In the genomic region with DNA sequence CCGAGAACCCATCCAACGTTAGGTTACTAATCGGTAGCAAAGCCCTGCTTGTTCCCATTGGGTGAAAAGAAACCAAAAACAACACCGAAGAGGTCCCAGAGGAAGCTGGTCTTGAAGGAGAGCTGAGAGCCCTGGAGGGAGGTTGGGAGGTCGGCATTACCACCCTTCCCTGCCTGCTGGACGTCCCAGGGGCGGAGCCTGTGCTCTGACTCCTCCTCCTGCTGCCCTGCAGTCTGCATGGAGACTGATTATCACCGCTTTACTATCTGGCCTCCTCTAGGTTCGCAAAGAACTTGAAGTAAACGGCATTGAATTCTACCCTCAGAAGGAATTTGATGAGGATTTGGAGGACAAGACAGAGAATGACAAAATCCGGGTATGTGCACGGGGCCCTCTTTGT, we compare ENCODE assay signal across 1 mouse cellular context.
TF ChIP-seq lines count a peak whose summit lies in the region.

No protein-coding gene starts in this region.

TF ChIP-seq in MEL, 35 proteins besides CTCF, POLR2A, EP300 and RAD21:
- TF ChIP-seq MYB (IDR thresholded peaks at IDR 0.05; ENCODE audit: low read depth, low read length) (no peak), NELFE (IDR thresholded peaks at IDR 0.05; ENCODE audit: low read depth, low read length) (no peak), JUND (IDR thresholded peaks at IDR 0.05; ENCODE audit: low read depth, low read length) (no peak), TAL1 (IDR thresholded peaks at IDR 0.05; ENCODE audit: low read length) (no peak), MYC (IDR thresholded peaks at IDR 0.05; ENCODE audit: low read depth, low read length) (no peak), MEF2A (IDR thresholded peaks at IDR 0.05; ENCODE audit: extremely low read depth, insufficient replicate concordance, low read depth, low read length, poor library complexity, severe bottlenecking) (no peak), HCFC1 (IDR thresholded peaks at IDR 0.05; ENCODE audit: low read depth, low read length) (no peak), TCF12 (IDR thresholded peaks at IDR 0.05; ENCODE audit: low read depth, low read length) (no peak), UBTF (IDR thresholded peaks at IDR 0.05; ENCODE audit: borderline replicate concordance, insufficient read depth, low read depth, low read length) (no peak), ETS1 (IDR thresholded peaks at IDR 0.05; ENCODE audit: low read depth, low read length) (no peak), MAFK (IDR thresholded peaks at IDR 0.05; ENCODE audit: borderline replicate concordance, low read depth, low read length) (no peak), USF1 (IDR thresholded peaks at IDR 0.05; ENCODE audit: low read depth, low read length) (no peak), E2F4 (IDR thresholded peaks at IDR 0.05; ENCODE audit: borderline replicate concordance, low read depth, low read length) (no peak), MAZ (IDR thresholded peaks at IDR 0.05; ENCODE audit: low read depth, low read length) (no peak), USF2 (IDR thresholded peaks at IDR 0.05; ENCODE audit: borderline replicate concordance in 1 of 2, insufficient read depth in 1 of 2, low read depth in 1 of 2, low read length in 2 of 2) (no peak), MXI1 (IDR thresholded peaks at IDR 0.05; ENCODE audit: low read depth, low read length) (no peak)
